Mouse (Mus musculus) liver, embryonic 14.5 days (tissue): ENCODE results near the gene Trnp1. TPM values are rescaled to one million over a fixed set of nuclear protein-coding genes. Genes with fewer than 3 reads are reported as not detected.
A peak's percentile ranks its signal among the peaks of the same experiment; 100 is the strongest.

ENCODE experiments used
- ATAC-seq: fragments of 200-750 bp; cut with Nextera tagmentation; 2 replicates; pipeline ENCODE4 v1.8.0; 2017; ENCODE audit warnings: moderate number of reproducible peaks, mild to moderate bottlenecking, moderate library complexity; ENCODE audit not compliant: insufficient read depth
- DNase-seq, 3 experiments: peaks; one replicate each; pipeline ENCODE4 v3.0.0-alpha.2; 2012 to 2013; ENCODE audit warnings: low read depth in 3 of 3, low spot score in 3 of 3
- H3K27ac ChIP-seq: fragments of 300-500 bp; sonication (generic); 2 replicates; pipeline ENCODE4 v1.5.1; 2014; ENCODE audit warnings: moderate library complexity, mild to moderate bottlenecking, control low read depth, inconsistent platforms
- H3K27me3 ChIP-seq: fragments of 300-500 bp; sonication (generic); 2 replicates; pipeline ENCODE4 v1.6.1; 2014; ENCODE audit warnings: mild to moderate bottlenecking, low read length, moderate library complexity; ENCODE audit not compliant: control insufficient read depth, insufficient read depth
- H3K36me3 ChIP-seq: fragments of 300-500 bp; sonication (generic); replicated peaks from 2 replicates; pipeline ENCODE4 v1.6.1; 2014; ENCODE audit warnings: low read depth; ENCODE audit not compliant: control insufficient read depth, insufficient read depth
- H3K4me1 ChIP-seq, 2 experiments: fragments of 200-500 bp in 1 of 2; fragments of 300-500 bp in 1 of 2; sonication (generic) in 1 of 2; replicated peaks; 2 replicates each; pipeline ENCODE4 v1.6.1; 2012 to 2014; ENCODE audit warnings: antibody characterized with exemption in 1 of 2, inconsistent platforms in 1 of 2, low read length in 1 of 2; ENCODE audit not compliant: control insufficient read depth in 2 of 2, insufficient read depth in 2 of 2
- H3K4me2 ChIP-seq: fragments of 300-500 bp; sonication (generic); 2 replicates; pipeline ENCODE4 v1.6.1; 2014; ENCODE audit warnings: low read depth, mild to moderate bottlenecking, control low read depth, moderate library complexity
- H3K4me3 ChIP-seq, 2 experiments: fragments of 200-500 bp in 1 of 2; fragments of 300-500 bp in 1 of 2; sonication (generic) in 1 of 2; 2 replicates each; pipeline ENCODE4 v1.5.1; 2012 to 2014; ENCODE audit warnings: low read depth in 2 of 2, low read length in 2 of 2, mild to moderate bottlenecking in 2 of 2, control low read depth in 1 of 2, inconsistent platforms in 1 of 2, moderate library complexity in 1 of 2; ENCODE audit not compliant: insufficient read depth in 1 of 2
- H3K9ac ChIP-seq: fragments of 300-500 bp; sonication (generic); replicated peaks from 2 replicates; pipeline ENCODE4 v1.6.1; 2014; ENCODE audit warnings: mild to moderate bottlenecking, control low read depth, moderate library complexity
- H3K9me3 ChIP-seq: fragments of 300-500 bp; sonication (generic); 2 replicates; pipeline ENCODE4 v1.6.1; 2016; ENCODE audit warnings: low read length, mixed read lengths; ENCODE audit not compliant: control insufficient read depth
- CTCF ChIP-seq: IDR thresholded peaks from 2 replicates; pipeline ENCODE4 v1.5.1; 2016; ENCODE audit warnings: antibody characterized with exemption, low read depth, control low read depth
- EP300 ChIP-seq: IDR thresholded peaks from 2 replicates; pipeline ENCODE4 v1.6.1; 2016; ENCODE audit warnings: antibody characterized with exemption, low read depth
- WGBS: fragments of 180-500 bp; shearing (Covaris S2); extraction: QIAGEN DNeasy Blood & Tissue Kit; methylation state at CpG from one replicate; pipeline ENCODE4 v1.1.7; 2014; ENCODE audit not compliant: insufficient replicate concordance; 5-methylcytosine and 5-hydroxymethylcytosine counted together
- polyA plus RNA-seq, 2 experiments: library from polyadenylated mRNA; depleted of rRNA in 1 of 2; stranded (reverse) in 1 of 2; unstranded in 1 of 2; fragments of >200 nt; fragmentation: Nextera tagmentation in 1 of 2; extraction: Ambion mirVana in 1 of 2; gene quantifications; 2 replicates each; pipeline versions ENCODE4 v1.2.1 to v1.2.3; 2012 to 2014

The Trnp1 gene
- polyA plus RNA-seq, 2 experiments = 0.04 TPM; not detected in 1

DNA sequence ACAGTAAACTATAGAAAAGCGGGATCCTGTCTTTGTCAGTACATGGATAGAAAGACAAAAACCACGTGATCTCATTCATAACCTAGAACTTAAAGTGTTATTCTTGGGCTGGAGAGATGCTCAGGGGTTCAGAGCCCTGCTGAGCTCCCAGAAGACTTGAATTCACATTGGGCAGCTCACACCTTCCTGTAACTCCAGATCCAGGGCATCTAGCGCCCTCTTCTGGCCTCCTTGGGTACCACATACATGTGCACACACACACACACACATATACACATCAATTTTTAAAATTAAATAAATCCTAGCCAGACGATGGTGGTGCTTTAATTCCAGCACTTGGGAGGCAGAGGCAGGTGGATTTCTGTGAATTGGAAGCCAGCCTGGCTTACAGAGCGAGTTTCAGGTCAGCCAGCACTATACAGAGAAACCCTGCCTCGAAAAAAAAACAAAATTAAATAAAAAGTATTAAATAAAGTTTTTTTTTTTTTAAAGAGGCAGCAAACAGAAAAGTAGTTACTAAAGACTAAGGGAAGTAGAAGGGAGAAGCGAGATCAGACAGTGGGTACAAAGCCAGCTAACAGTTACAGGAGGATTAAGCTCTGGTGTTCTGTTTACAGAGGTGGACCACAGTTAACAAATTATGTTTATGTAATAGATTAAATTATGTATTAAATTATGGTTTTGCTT lies 27.1 kb downstream of the Trnp1 start:
- Histone ChIP-seq H3K9me3 (peaks cover 3% of the 10 kb centered on the region; the same call in 1 of the 2 replicates), H3K4me2 (no peak overlapping the region), H3K36me3 (no peaks in the 10 kb centered on the region), H3K4me1 (peaks cover 0 to 7% of the 10 kb centered on the region in 2 experiments; a peak in 1 of 4 replicates), H3K27ac (no peak overlapping the region), H3K4me3 (no peak overlapping the region), H3K9ac (no peak overlapping the region), H3K27me3 (no peaks in the 10 kb centered on the region; the same call in 1 of the 2 replicates)
- 64% methylated on average over 7 of the region's 7 CpGs for WGBS
- peak; percentile 29; the same call in 1 of the 2 replicates for TF ChIP-seq CTCF
- TF ChIP-seq EP300 = no peak
- no peak for DNase-seq
- no peak for ATAC-seq

DNA sequence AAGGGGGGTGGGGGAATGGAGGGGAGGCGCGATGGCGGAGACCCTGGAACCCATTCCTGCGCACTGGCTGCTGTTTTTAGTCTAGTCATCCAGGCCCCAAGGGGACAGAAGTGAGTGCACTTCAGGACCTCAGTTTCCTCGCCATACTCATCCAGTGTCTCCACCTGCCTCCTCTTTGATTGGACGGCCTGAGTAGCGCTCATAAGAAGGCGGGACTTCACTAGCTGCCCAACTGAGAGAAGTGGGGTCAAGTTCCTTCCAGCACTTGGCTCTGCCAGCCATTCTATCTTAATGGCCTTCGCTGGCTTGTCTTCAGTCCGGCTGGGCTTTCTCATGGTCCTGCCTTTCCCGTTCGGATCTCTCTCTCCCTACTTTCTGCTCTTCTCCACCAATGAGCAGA lies 29.2 kb downstream of the Trnp1 start:
- 19% methylated on average over 12 of the region's 12 CpGs for WGBS
- Histone ChIP-seq H3K27ac (no peak overlapping the region), H3K27me3 (no peaks in the 10 kb centered on the region; the same call in 1 of the 2 replicates), H3K9me3 (peaks cover 3% of the 10 kb centered on the region; the same call in 1 of the 2 replicates), H3K4me1 (peaks cover 0 to 7% of the 10 kb centered on the region in 2 experiments; a peak in 1 of 4 replicates), H3K36me3 (no peaks in the 10 kb centered on the region), H3K4me3 (no peak overlapping the region), H3K4me2 (no peak overlapping the region), H3K9ac (no peak overlapping the region)
- DNase-seq (no peak), ATAC-seq (no peak)
- TF ChIP-seq CTCF (no peak), EP300 (no peak)

DNA sequence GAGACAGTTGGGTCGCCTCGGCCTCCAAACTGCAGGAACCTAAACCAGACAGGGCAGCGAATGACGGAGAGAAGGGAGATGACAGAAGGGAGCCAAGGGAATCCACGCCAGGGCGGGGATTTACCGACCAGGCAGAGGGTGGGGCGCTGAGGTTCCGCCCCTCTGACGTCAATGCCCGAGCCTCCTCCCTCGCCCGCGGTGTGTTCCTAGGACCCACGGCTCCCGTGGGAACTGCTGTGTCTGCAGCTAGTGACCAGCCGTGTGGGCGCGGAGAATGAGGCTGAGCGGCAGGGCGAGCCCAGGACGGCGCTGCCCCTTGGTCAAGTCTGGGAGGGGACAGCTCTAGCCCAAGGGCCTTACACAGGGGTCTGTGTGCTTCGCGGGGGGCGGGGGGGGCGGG lies 30.3 kb downstream of the Trnp1 start:
- peak overlapping the region; percentile 30 to 33 for H3K4me3 ChIP-seq
- no peaks in the 10 kb centered on the region for H3K36me3 ChIP-seq
- peaks cover 3% of the 10 kb centered on the region; the same call in 1 of the 2 replicates for H3K9me3 ChIP-seq
- H3K27ac ChIP-seq = no peak overlapping the region
- TF ChIP-seq EP300 (no peak), CTCF (no peak)
- no peak for ATAC-seq
- H3K4me1 ChIP-seq = peaks cover 0 to 8% of the 10 kb centered on the region in 2 experiments; a peak in 1 of 4 replicates
- peak in 2 of 3 experiments; percentile 34 to 49 for DNase-seq
- peak overlapping the region; percentile 61 for H3K4me2 ChIP-seq
- WGBS = under 1% methylated on average over 25 of the region's 27 CpGs
- H3K9ac ChIP-seq = 0 out of 2 replicates have a peak overlapping the region, but pooled peaks have one; percentile 13
- H3K27me3 ChIP-seq = no peaks in the 10 kb centered on the region; the same call in 1 of the 2 replicates

DNA sequence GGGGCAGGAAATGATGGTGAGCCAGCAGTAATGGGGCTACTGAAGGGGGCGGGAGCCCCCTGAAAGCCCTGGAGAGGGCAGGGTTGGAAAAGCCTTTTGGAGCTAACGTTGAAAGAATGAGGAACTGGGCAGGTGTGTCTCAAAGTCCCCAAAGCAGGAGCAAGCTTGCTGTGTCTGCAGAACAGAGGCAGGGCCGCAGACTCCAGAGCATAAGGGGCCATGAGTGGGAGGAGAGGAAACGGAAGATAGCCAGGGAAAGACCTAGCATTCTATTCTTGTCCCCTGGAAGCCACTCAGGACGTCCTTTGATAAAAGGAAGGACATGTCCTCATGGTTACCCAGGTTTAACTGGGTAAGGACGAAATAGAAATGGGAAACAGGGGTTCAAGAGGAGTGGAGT lies 35.2 kb downstream of the Trnp1 start:
- DNase-seq (no peak), ATAC-seq (no peak)
- Histone ChIP-seq H3K4me3 (no peak overlapping the region), H3K36me3 (no peaks in the 10 kb centered on the region), H3K27ac (no peak overlapping the region), H3K9me3 (no peaks in the 10 kb centered on the region), H3K4me2 (no peak overlapping the region), H3K27me3 (no peaks in the 10 kb centered on the region; the same call in 1 of the 2 replicates), H3K9ac (no peak overlapping the region), H3K4me1 (0 out of 4 replicates have a peak, but pooled peaks cover 0 to 4% of the 10 kb centered on the region in 2 experiments)
- WGBS = 22% methylated on average over 6 of the region's 6 CpGs
- TF ChIP-seq CTCF = no peak
- no peak for TF ChIP-seq EP300

DNA sequence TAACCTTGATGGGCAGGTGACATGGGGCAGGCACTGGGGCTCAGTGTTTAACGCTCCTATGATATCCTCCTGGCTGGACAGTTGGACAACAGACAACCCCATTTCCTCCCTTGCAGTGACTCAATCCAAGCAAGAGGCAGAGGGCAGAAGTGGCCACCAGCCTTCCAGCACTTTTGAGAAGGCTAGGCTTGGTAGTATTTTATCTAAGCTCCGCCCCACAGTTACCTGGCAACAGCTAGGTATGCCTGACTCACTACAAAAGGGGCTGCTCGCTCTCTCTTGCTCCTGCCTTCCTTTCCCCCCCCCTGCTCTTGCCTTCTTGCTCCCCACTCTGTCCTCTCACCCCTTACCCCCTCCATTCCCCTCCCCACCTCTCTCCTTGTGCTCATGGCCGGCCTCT lies 37.0 kb downstream of the Trnp1 start:
- no peak for TF ChIP-seq EP300
- TF ChIP-seq CTCF = no peak
- ATAC-seq (no peak), DNase-seq (no peak)
- 73% methylated on average over 4 of the region's 4 CpGs for WGBS
- H3K27me3 ChIP-seq = no peaks in the 10 kb centered on the region
- no peak overlapping the region for H3K9ac ChIP-seq
- no peak overlapping the region for H3K27ac ChIP-seq
- no peak overlapping the region for H3K4me3 ChIP-seq
- H3K36me3 ChIP-seq = no peaks in the 10 kb centered on the region
- H3K4me2 ChIP-seq = no peak overlapping the region
- no peaks in the 10 kb centered on the region for H3K9me3 ChIP-seq
- 0 out of 4 replicates have a peak, but pooled peaks cover 0 to 4% of the 10 kb centered on the region in 2 experiments for H3K4me1 ChIP-seq
